Comparison of ENCODE assay signal across 8 mouse cellular contexts in the genomic region with DNA sequence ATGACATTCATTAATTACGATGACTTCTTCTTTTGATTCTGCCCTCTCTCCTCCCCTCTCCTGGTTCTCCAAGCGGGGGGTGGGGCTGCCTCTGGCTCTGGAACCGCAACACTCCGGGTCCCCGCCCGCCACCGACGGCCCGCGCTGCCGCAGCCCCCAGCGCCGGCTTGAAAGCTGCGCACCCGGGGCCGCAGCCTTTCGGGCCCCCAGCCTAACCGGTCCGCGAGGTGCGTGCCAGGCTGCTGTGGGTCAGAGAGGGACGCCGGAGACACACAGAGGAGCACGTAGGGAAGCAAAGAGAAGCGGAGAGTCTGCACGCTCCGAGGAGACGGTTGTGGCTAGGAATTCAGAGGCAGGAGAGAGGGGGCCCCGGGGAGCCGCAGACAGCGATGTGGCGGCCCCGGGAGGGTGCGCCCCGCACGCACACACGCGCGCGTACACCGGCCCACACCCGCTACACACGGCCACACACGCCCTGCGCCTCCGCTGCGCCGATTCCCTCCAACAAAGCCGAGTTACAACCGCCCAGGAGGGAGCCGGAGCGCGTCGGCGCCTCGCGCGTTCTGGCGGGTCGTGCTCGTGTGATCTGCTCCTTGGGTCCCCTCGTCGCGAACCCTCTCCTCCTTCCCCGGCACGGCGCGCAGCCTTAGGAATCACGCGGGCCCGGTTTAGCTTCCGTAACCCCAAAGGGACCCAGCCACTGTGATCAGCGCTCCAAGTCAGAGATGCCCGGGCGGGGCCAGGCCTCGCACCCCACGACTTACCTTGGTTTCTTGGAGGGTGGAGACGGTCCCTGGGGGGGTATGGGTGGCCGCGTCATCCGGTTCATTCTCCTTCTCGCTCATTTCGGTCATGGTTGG. TPM values are rescaled to one million over a fixed set of nuclear protein-coding genes. Genes with fewer than 3 reads are reported as not detected.
DNase-seq lines count a peak whose midpoint lies in the region; ATAC-seq and TF ChIP-seq lines count a peak whose summit lies in the region.

No protein-coding gene starts in this region.

- peak; percentile 27; the same call in 1 of the 2 replicates for ATAC-seq in forebrain, embryonic 12.5 days (ENCODE audit: low FRiP score)
- ATAC-seq in liver, embryonic 11.5 days (replicated peaks; ENCODE audit: low FRiP score) = no peak

- H3K27me3 ChIP-seq in forebrain, embryonic 12.5 days = peaks cover 88% of the 10 kb centered on the region
- peaks cover 77% of the 10 kb centered on the region for H3K27me3 ChIP-seq in liver, embryonic 11.5 days (replicated peaks; ENCODE audit: control insufficient read depth, insufficient read depth, low read length)

- peak overlapping the region; percentile 32; the same call in 1 of the 2 replicates for H3K27ac ChIP-seq in layer of hippocampus, adult 2 months
- H3K27ac ChIP-seq in forebrain, embryonic 12.5 days = peak overlapping the region; percentile 50
- no peak overlapping the region for H3K27ac ChIP-seq in liver, embryonic 11.5 days (ENCODE audit: low read depth, low read length)
- H3K27ac ChIP-seq in olfactory bulb, adult 2 months (ENCODE audit: insufficient read depth, low read depth, low read length) = peak overlapping the region; percentile 22; the same call in 1 of the 2 replicates

- H3K9me3 ChIP-seq in forebrain, embryonic 12.5 days = no peaks in the 10 kb centered on the region
- no peaks in the 10 kb centered on the region for H3K9me3 ChIP-seq in liver, embryonic 11.5 days (ENCODE audit: control insufficient read depth, low read length)

- under 1% methylated on average over 83 of the region's 83 CpGs for WGBS in forebrain, embryonic 12.5 days
- WGBS in liver, embryonic 11.5 days = 2% methylated on average over 76 of the region's 83 CpGs
- under 1% methylated on average over 83 of the region's 83 CpGs for WGBS in olfactory bulb, adult 2 months

- peak overlapping the region; percentile 72 for H3K4me2 ChIP-seq in forebrain, embryonic 12.5 days
- H3K4me2 ChIP-seq in liver, embryonic 11.5 days = peak overlapping the region; percentile 64

- H3K4me1 ChIP-seq in forebrain, embryonic 12.5 days = peaks cover 20% of the 10 kb centered on the region
- H3K4me1 ChIP-seq in liver, embryonic 11.5 days (replicated peaks; ENCODE audit: control insufficient read depth, insufficient read depth, low read length) = peaks cover 10% of the 10 kb centered on the region
- peaks cover 49% of the 10 kb centered on the region for H3K4me1 ChIP-seq in olfactory bulb, adult 2 months (ENCODE audit: control insufficient read depth, insufficient read depth, low read length)

- H3K36me3 ChIP-seq in forebrain, embryonic 12.5 days (replicated peaks) = no peaks in the 10 kb centered on the region
- H3K36me3 ChIP-seq in liver, embryonic 11.5 days (ENCODE audit: control insufficient read depth, insufficient read depth, low read length) = no peaks in the 10 kb centered on the region

- no peak for TF ChIP-seq CTCF in layer of hippocampus, adult 2 months (conservative IDR thresholded peaks at IDR 0.05)
- no peak for TF ChIP-seq CTCF in olfactory bulb, adult 2 months (IDR thresholded peaks at IDR 0.05; ENCODE audit: insufficient read depth, low read depth, low read length)

- no peak for TF ChIP-seq POLR2A in olfactory bulb, adult 2 months (IDR thresholded peaks at IDR 0.05; ENCODE audit: insufficient read depth, low read depth, low read length)

- no peak for DNase-seq in layer of hippocampus, adult 2 months (ENCODE audit: low spot score in 2 of 2)
- no peak for DNase-seq in layer of hippocampus, adult 11-12 months (ENCODE audit: low spot score)
- DNase-seq in ZHBTc4 (ENCODE audit: low read depth, low spot score) = peak; percentile 72
- peak; percentile 52 for DNase-seq in liver, embryonic 11.5 days (ENCODE audit: low spot score)
- DNase-seq in gastrocnemius, postnatal 25 days = no peak
- DNase-seq in layer of hippocampus, postnatal 14 days (ENCODE audit: low spot score in 2 of 2) = no peak

- H3K9ac ChIP-seq in forebrain, embryonic 12.5 days = peak overlapping the region; percentile 51
- H3K9ac ChIP-seq in liver, embryonic 11.5 days (ENCODE audit: low read depth, low read length) = no peak overlapping the region

- H3K4me3 ChIP-seq in layer of hippocampus, adult 2 months = peak overlapping the region; percentile 62
- peak overlapping the region; percentile 52 for H3K4me3 ChIP-seq in forebrain, embryonic 12.5 days (replicated peaks)
- H3K4me3 ChIP-seq in liver, embryonic 11.5 days (ENCODE audit: low read depth, low read length) = peak overlapping the region; percentile 42
- peak overlapping the region; percentile 67 for H3K4me3 ChIP-seq in olfactory bulb, adult 2 months (ENCODE audit: insufficient read depth, low read depth, low read length)

RNA-seq across cellular contexts. Expression of a gene that starts 0.9 kb away (rescaled TPM):
- total RNA-seq in layer of hippocampus, adult 2 months (2021) = 10 to 100 TPM; 50.2 to 50.8 TPM
- 1.6 TPM in 2 replicates for polyA plus RNA-seq in forebrain, embryonic 12.5 days (2016; fragmentation: Nextera tagmentation; extraction: Ambion mirVana)
- polyA plus RNA-seq in liver, embryonic 11.5 days (2014; fragmentation: Nextera tagmentation; extraction: Ambion mirVana) = 0.22 and 0.43 TPM in 2 replicates
- not detected in 2 replicates for polyA plus RNA-seq in olfactory bulb, adult 2 months (2012; ENCODE audit: insufficient read depth, insufficient read length, low replicate concordance, missing spikeins)
- under 1 TPM in 1 of 2 experiments, not detected in 1; 0.13 TPM for total RNA-seq in gastrocnemius, postnatal 25 days (2021)
- 10 to 100 TPM; 27.2 to 31.0 TPM for total RNA-seq in layer of hippocampus, postnatal 14 days (2021)

RNA-seq across cellular contexts. Expression of a gene that starts 25.8 kb away (rescaled TPM):
- total RNA-seq in layer of hippocampus, adult 2 months (2021) = 100 to 1,000 TPM; 615 to 621 TPM
- polyA plus RNA-seq in forebrain, embryonic 12.5 days (2016; fragmentation: Nextera tagmentation; extraction: Ambion mirVana) = 737 and 747 TPM in 2 replicates
- 1,333 and 1,422 TPM in 2 replicates for polyA plus RNA-seq in liver, embryonic 11.5 days (2014; fragmentation: Nextera tagmentation; extraction: Ambion mirVana)
- polyA plus RNA-seq in olfactory bulb, adult 2 months (2012; ENCODE audit: insufficient read depth, insufficient read length, low replicate concordance, missing spikeins) = not detected in 2 replicates
- 100 to 1,000 TPM; 421 to 453 TPM for total RNA-seq in gastrocnemius, postnatal 25 days (2021)
- total RNA-seq in layer of hippocampus, postnatal 14 days (2021) = 100 to 1,000 TPM; 532 to 602 TPM

RNA-seq across cellular contexts. Expression of a gene that starts 29.5 kb away (rescaled TPM):
- total RNA-seq in layer of hippocampus, adult 2 months (2021) = 100 to 1,000 TPM; 139 to 142 TPM
- 22.5 and 29.3 TPM in 2 replicates for polyA plus RNA-seq in forebrain, embryonic 12.5 days (2016; fragmentation: Nextera tagmentation; extraction: Ambion mirVana)
- polyA plus RNA-seq in liver, embryonic 11.5 days (2014; fragmentation: Nextera tagmentation; extraction: Ambion mirVana) = 2.1 and 2.2 TPM in 2 replicates
- polyA plus RNA-seq in olfactory bulb, adult 2 months (2012; ENCODE audit: insufficient read depth, insufficient read length, low replicate concordance, missing spikeins) = not detected in 2 replicates
- 100 to 1,000 TPM; 212 to 259 TPM for total RNA-seq in gastrocnemius, postnatal 25 days (2021)
- total RNA-seq in layer of hippocampus, postnatal 14 days (2021) = 100 to 1,000 TPM; 128 to 131 TPM

RNA-seq across cellular contexts. Expression of a gene that starts 56.4 kb away (rescaled TPM):
- 1 to 10 TPM; 1.4 to 1.7 TPM for total RNA-seq in layer of hippocampus, adult 2 months (2021)
- polyA plus RNA-seq in forebrain, embryonic 12.5 days (2016; fragmentation: Nextera tagmentation; extraction: Ambion mirVana) = 7.0 and 7.8 TPM in 2 replicates
- polyA plus RNA-seq in liver, embryonic 11.5 days (2014; fragmentation: Nextera tagmentation; extraction: Ambion mirVana) = 24.0 and 31.2 TPM in 2 replicates
- polyA plus RNA-seq in olfactory bulb, adult 2 months (2012; ENCODE audit: insufficient read depth, insufficient read length, low replicate concordance, missing spikeins) = 395 TPM in 1 of 2 replicates, not detected in the other
- under 1 TPM in 1 of 2 experiments, not detected in 1; 0.27 TPM for total RNA-seq in gastrocnemius, postnatal 25 days (2021)
- total RNA-seq in layer of hippocampus, postnatal 14 days (2021) = 1 to 10 TPM; 1.5 to 1.6 TPM

Comparison
In these comparisons a context has a peak if more than half of its experiments do, and no peak if none do; other contexts are left out.
1. DNase-seq: peak in ZHBTc4 (single experiment) and liver, embryonic 11.5 days (single experiment); none in layer of hippocampus, adult 2 months (0 of 2), layer of hippocampus, adult 11-12 months (single experiment), gastrocnemius, postnatal 25 days (single experiment) and layer of hippocampus, postnatal 14 days (0 of 2).
2. RNA of a gene that starts 0.9 kb away (total RNA-seq): 50.2 to 50.8 TPM in layer of hippocampus, adult 2 months and 27.2 to 31.0 TPM in layer of hippocampus, postnatal 14 days; 0.13 TPM in gastrocnemius, postnatal 25 days; every median in the first group is over 10 times any median in the second.
3. Peak in every context shown above with its lines, with median percentiles within 50 percentile points of each other: H3K4me3 ChIP-seq.